Mouse (Mus musculus) testis, postnatal 10 days (tissue): Measurements from ENCODE around the gene Cep128.
"Not testable (repeated sequence)": the region's sequence is repeated elsewhere in the genome, so short reads cannot be mapped to it uniquely, and the experiment has no call there.

Experiments
- DNase-seq: peaks from one replicate; pipeline ENCODE4 v3.0.0; 2021; ENCODE audit warnings: low spot score

The Cep128 gene

DNA sequence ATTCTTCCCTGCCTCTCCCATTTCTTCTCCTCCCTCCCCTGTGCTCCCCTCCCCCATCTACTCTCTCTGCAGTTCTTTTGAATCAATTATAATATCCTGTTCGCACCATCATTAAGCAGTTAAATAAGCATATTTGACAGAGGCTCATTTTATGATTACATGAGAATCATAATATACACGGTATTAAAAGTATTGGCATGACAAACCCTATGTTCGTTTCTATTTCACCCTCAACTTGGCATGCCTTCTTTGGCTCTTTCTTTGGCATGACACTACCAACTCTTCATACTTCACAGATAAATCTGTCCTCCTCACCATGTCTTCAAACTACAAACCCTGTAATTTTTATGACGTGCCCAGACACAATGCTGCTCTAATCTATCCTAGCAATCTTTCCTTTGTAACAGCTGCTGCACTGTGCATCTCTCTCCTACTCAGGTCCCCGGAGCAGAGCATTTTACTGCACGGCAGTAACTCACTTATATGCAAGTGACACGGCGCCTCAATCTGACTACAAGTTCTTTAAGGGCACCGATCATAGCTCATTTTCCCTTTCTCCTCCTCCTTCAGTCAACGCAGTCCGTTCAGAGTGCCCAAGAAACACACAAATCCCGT lies 324.4 kb downstream of the Cep128 start:
- no peak for DNase-seq

DNA sequence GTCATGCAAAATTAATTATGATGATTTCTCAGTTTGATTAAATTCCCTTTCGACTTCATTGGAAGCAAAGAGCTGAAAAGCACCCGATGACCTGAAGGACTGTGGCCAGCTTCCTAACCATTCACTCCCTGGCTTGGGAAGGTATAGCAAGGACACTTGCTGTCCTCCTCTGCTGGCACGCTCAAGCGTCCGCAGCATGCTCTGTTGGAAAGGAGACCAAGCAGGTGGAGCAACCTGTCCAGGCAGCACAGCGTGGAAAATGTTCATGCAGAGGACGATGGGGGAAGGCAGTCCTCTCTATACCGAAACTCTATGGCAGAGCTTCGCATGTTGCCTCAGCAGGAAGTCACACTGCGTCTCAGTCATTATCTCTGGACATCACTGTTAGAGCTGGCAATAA lies 327.3 kb downstream of the Cep128 start:
- no peak for DNase-seq

DNA sequence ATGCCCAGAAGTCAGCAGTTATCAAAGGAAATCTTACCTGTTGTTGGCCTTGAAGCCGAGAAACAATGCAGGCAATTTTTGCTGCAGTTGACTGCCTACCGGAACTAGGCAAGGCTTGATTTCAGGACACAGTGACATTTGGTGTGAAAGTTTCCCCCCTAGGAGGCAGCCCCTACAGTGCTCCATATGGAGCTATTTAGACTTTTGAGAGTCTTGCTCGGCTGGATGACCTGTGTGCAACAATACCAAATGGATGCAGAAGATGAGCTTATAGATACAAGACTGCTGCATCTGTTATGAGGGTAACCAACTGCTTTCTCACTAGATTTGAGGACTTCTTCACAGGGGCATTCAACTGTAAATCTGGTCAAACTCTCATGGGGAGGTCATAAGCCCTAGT lies 331.9 kb downstream of the Cep128 start:
- DNase-seq = no peak

DNA sequence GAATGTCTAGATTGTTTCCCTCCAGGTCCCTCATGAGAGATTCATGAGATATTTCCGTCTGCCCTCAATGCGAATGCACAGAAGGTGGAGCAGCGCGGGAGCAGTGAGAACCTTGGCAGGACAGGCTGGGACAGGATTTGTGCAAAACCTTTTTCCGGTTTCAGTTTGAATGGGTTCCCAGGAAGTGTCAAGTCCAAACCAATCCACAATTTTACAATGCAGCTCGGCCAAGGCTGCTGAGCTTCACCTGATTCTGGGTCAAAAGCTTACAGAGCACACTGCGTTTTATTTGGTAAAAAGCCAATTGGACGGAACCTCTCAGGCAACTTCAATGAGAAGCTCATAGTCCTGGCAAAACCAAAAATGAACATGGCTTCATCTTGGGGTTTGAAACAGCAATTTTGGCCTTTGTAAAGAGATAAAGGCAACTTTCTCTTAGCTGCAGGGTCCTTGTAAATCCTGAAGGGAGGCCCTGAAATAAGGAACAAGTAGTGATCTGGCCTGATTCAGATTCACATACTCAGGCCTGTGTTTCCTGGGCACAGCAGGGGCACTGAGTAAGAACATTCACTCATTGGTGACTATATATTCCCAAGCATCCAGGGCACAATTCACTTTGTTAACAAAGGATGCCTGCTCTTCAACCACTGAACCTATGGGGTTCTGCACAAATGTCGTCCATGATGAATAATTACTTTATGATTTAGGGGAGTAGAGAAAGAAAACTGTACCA lies 333.4 kb downstream of the Cep128 start:
- no peak for DNase-seq

DNA sequence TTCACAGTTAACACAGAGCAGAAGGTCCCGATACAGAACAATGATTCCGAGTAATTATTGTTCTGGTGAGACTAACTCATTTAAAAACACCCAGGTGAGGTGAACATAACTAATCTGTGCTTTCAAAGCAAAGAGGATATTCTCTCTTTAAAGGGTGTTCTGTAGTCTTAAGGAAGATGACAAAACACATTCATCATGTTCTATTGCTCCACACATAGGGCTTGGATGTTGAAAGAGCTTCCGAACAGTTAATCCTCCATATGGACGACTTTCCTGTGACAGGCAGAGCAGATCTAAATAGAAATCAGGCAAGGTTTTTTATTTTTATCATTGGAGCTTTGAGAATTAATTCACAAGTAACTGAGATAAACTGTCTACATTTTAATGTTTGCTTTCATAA lies 342.8 kb downstream of the Cep128 start:
- no peak for DNase-seq

DNA sequence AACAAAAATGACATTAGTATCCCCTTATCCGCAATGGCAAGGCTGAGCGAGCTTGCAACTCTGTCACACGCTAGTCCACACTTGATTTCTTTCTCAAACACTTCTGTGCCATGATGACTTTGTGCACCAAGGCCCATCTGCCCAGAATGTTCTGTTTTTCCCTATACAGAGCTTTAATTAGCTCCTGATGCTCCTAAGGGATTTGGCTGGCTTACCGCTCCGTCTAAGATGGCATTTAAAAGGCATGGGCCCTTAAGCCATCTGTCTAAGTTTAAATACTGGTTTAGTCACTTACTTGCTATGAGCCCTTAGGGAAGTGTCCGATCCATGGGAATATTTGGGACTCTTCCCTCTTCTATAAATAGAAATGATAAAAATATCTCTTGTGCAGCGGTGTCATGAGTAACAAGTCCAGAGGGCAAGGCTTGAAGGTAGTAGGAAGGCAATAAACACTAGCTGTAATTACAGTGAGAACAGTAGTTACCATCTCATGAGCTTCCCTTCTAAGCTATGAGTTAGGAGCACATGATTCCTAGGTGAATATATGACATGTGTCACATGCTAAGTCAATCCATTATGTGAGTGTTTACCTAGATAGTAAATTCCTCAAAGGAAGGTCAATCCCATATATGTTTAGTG lies 343.8 kb downstream of the Cep128 start:
- DNase-seq = no peak

DNA sequence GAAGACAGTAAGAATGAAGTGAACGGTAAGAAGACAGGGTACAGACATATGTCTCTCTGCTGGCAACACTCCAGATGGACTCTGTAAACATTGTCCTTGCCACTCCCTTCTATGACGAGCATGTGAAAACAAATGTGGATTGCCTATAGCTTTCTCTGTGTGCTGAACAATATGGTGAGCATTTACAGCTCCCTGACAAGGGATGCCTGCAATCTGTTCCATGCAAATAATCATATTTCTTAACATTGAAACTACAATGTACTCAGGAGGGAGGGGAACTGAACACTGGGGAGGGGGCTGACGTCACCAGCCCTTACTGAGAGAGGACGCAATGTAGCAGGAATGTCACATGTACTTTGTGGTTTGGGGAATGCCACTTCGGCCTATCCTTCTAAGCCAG lies 355.1 kb downstream of the Cep128 start:
- no peak for DNase-seq

DNA sequence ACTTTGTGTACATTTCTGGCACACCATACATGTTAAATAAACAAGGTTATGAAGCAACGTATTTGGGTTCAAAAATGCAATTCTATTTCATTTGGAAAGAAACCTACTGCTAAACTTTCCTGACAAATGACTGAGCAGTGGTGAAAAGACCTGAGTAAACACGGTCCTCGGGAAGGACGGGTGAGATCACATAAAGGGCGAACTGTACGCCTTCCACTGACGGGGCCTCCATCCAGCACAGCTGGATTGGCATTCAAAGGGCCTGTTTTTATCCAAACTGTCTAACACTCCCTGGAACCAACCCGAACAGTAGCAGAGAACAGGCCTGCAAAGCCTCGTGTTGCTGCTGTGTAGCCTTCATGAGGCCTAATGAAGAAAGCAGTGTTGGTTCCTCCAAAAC lies 356.5 kb downstream of the Cep128 start:
- DNase-seq = no peak

DNA sequence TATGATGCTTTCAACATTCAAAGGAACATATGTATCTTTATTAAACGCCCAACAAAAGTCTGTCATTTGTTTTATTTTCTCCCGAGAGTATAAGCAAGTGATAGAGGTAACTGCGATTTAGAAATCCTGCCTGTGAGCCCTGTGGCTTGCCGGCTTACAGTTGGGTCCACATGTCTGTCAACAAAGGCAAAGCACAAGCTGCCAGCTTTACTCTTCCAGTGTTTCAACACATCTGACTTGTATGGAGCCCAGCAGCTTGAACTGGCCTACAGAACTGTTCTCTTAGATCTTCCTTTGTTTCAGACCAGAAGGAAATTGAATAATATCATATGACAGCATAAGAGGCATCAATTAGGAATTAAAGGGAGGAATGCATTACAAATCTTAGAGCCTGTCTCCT lies 357.1 kb downstream of the Cep128 start:
- DNase-seq = no peak

DNA sequence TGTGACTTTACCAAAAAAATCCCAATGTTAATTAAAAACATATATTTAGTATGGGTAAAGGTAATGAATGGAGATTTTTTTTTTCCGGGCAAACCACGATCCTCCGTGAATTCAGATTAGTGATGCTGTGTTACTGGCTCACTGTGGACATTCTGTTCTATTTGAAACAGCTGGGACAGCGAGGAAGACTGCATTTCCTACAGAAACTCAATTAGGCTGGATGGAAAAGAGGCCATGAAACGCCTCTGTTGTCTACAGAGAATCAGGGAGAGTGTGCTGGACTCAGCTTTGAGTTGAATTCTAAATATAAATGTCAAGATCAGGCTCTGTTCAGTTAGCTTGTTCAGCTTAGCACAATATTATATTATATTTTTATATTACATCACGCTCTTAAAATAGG lies 369.1 kb downstream of the Cep128 start:
- no peak for DNase-seq

DNA sequence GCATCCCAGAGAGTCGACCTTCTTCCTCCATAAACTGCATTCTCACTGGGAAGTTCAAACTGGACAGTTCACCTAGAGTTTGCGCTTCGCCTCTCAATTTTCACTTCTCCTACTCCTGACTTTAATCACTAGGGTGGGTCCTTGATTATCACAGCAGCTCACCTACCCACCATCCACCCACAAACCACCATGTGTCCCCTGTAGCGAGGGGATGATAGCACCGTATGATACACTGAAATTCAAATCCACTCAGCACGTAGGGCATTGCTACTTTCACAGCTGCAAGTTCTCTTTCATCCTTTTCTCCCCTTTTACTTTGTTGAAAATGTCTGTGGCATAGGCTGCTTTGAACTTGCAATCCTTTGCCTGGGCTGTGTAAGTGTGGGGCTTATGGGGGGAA lies 371.2 kb downstream of the Cep128 start:
- no peak for DNase-seq

DNA sequence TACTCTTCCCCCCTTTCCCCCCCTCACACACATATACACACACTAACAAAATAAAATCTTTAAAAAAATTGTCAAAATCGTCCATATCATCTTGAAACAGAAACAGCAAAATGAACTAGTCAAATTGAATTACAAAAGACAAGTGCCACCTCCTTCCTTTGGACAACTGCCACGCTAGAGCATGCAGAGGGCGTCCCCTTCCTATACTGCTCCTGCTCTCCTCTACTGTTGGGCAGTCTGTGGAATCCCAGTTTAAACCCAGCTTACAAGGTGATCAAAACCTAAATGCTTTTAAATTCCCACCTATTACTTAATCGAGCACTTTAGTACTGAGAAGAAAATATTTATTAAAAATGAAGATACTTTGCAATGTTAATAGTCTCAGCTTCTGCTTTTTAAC lies 372.0 kb downstream of the Cep128 start:
- DNase-seq = no peak

DNA sequence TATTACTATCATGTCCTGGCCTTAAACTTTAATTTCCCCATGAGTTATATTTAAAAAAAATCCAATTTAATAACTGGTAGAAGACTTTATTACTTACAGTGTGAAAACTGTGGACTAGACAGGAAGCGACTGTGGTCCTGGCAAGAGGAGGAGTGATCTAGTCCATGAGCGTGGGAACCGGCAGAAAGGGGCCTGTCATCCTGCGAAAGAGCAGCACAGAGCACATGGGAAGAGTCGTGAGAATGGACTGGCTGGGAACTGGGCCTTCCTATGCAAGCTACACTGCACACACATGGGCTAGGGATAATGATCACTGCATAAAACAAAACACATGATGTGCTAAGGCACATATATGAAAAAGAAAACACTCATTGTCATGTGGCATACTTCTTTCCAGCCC lies 375.5 kb downstream of the Cep128 start:
- no peak for DNase-seq

DNA sequence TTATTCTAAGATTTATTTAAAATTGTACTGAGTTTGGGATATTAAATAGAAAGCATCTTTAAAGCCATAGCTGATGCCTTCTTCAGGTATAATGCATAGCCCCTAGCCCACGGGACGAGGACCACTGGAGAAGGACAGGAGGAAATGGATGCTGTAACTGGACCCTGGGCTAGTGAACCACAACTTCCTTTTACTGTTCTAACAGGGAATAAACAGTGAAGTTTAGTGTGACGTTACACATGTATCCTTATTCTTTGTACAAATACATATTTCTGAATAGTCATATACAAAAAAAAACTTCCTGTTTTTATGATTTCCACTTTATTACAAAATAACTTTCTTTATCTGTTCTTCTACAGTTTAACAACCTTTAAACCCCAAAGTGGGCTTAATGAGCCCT lies 376.0 kb downstream of the Cep128 start:
- no peak for DNase-seq

DNA sequence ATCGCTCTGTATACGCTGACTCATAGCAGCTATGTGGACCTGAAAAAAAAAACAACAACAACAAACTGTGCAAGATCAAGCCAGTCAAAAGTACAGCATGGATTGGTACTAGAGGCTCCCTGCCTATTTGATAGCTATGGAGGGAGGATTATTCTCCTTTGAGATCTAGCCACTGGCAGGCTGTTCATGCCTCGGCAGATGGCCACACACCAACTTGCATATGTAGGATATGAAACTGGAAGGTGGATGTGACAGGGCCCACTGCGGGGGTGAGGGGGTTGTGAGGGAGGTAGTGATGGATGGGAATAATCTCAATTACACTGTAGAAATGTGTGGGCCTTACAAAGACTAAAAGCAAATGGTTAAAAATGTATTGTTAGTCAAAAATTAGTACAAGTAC lies 386.7 kb downstream of the Cep128 start:
- no peak for DNase-seq

DNA sequence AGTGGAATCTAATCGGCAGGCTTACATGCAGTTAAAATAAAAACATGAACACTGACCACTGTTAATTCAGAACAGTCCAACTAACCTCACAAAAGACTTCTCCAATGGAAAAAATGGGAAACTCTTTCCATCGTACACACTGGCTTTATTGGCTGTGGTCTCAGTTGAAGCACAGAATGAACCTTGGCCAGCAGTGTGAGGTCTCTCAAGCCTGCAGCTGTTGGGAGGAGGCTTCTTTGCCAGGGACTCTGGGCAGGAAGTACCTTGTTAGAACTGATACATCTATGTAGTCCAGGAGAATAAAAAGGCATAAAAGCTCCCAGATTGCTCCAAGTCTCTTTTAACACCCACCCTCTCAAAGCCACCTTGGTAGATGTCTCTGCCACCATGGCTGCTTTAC lies 390.9 kb downstream of the Cep128 start:
- no peak for DNase-seq

DNA sequence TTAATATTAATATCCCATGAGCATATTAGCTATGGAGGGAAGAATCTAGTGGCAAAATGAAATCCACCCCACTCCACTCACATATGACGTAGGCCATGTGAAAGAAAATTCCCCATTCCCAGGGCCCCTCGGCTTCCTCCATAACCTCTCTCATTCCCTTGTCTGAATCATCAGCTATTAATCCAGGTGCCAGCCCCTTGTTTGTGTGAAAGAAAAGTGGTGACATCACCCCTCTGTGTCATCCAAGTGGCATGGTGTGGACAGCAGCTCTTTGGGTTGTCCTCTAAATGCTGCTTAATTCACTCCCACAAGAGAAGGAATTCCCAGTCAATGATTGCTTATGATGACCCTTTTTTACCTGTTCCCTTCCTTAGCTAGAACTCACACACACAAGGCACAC lies 396.4 kb downstream of the Cep128 start:
- no peak for DNase-seq

DNA sequence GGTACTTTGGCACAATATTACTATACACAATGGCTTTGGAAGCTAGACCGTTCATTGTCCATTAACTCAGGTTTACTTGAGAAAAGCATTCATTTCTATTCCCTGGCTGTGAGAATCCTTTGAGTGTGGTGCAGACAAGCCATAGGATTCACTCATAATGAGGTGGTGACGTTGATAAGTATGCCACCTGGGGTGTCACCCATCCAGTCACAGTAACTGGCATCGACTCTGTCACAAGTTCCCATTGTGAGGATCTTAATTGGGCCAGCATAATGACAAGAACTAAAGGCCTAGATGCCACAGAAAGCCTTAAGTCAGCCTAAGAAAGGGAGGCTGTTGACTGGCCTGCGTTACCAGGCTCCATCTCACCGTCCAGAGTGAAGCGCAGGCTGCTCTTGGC lies 396.9 kb downstream of the Cep128 start:
- DNase-seq = no peak

DNA sequence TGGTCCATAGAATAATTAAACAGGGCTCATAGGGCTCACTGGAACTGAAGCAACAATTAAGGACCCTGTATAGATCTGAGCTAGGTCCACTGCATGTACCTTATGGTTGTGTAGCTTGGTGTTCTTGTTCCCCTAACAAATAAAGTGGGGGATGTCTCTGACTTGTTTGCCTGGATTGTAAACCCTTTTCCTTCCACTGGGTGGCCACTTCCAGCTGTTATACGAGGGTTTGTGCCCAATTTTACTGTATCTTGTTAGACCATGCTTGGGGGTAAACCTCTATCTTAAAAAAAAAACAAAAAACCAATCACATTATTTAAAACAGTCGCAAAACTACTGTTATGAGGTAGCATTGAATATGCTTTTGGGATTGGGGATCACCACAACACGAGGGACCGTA lies 402.2 kb downstream of the Cep128 start:
- no peak for DNase-seq

DNA sequence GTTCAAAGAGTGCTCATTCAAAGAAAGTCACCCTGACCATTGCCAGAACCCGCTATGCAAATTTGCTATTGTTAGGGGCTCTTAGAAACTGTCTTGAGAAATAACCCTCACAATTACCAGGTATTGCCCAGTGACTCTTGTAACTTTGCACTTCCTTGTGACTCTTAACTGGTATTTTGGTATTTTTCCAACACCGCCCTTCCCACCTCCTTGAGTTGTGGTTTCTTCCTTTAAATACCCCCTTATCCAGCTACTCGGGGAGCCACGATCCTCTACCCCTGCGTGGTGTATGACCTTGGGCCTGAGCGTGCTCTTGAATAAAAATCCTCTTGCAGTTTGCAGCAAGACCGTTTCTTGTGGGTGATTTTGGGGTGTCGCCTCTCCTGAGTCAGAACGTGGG lies 407.8 kb downstream of the Cep128 start:
- not testable (repeated sequence) for DNase-seq

DNA sequence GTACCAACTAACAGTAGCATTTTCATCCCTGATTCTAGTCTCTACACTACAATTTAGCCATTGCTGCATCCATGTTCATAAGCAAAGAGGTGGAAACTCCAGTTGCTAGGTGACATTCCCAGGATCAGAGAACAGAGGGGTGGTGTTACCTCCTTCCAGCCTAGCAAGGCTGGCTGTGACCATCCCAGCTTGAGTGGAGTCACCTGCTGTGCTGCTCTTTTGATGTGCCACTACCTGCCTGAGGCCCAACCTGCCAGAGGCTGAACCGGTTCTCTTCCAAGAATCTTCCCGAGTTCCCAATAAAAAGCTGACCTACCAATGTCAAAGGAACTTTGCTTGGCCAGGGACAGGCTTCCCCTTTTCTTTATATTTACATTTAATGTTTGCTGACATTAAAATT lies 408.8 kb downstream of the Cep128 start:
- DNase-seq = no peak

DNA sequence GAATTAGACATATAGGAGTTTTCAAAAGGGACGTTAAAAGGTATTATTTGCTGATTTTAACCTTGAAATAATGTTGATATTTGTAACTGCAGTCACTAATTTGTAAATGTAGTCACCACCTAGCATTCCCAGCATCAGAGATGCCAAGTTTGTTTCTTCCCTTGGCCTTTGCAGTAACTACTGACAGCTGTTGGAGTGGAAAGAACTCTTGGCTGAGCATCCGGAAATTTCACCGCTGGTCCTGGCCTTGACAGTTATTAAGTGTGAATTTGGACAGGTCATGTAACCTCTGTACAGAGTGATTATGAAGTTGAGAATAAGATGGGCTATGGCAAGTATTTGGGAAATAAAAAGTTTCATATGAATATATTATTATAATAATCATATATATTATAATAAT lies 413.1 kb downstream of the Cep128 start:
- DNase-seq = no peak

DNA sequence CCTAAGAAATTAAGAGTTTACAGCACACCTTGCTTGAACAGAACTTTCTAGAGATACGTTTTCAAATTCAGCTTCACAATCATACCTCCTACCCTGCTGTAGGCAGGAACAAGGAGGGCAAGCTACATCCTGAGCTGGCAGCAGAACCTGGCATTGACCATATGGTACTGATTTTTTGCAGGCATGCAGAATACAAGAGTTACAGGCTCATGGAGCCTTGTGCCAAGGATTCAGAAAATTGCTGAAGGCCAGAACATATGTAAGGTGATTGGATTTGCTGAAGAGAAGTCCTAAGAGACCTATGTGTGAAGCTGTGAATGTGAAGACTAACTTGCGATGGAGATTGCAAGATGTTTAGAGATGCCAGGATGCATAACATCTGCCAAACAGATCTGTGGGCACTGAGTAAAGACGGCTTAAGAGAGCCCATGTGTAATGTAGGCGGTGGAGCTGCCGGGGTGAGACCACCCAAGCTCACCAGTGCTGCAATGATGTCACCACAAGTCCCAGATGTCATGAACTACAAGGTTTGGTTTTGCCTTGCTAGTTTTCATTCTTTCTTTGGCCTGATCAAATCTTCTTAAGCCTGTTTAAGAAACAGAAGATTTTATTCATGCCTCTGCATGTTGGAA lies 422.7 kb downstream of the Cep128 start:
- DNase-seq = no peak
